Mouse (Mus musculus) frontal cortex, postnatal 14 days (tissue): ENCODE results near the gene Hectd1.

ENCODE experiments used
- DNase-seq, 2 experiments: peaks; one replicate each; pipeline ENCODE4 v3.0.0; 2022; ENCODE audit warnings: low spot score in 2 of 2

Hectd1 gene

GRCm38 (mm10) chr12:51703859-51704258 is 125.5 kb downstream of the Hectd1 start:
- no peak for DNase-seq

GRCm38 (mm10) chr12:51701723-51702122 is 127.6 kb downstream of the Hectd1 start:
- DNase-seq, result no peak

- DNase-seq, result no peak
Observed at GRCm38 (mm10) chr12:51699623-51700393, 129.5 kb downstream of the Hectd1 start.

- no peak for DNase-seq
Observed at GRCm38 (mm10) chr12:51696157-51696556, 133.2 kb downstream of the Hectd1 start.

GRCm38 (mm10) chr12:51694966-51695365 is 134.4 kb downstream of the Hectd1 start:
- DNase-seq, result no peak

- DNase-seq, result no peak
Observed at GRCm38 (mm10) chr12:51694096-51694495, 135.2 kb downstream of the Hectd1 start.
